Mouse (Mus musculus) testis, postnatal 14 days (tissue): ENCODE measurements at regions not wholly inside any gene's neighbourhood (a gene's known extent, or its start where the extent isn't known, plus 50 kb on each side); places are given as distances from the start of the nearest gene placed in this dataset.

ENCODE experiments used
- DNase-seq: peaks from one replicate; pipeline ENCODE4 v3.0.0; 2021; ENCODE audit warnings: low spot score

DNA sequence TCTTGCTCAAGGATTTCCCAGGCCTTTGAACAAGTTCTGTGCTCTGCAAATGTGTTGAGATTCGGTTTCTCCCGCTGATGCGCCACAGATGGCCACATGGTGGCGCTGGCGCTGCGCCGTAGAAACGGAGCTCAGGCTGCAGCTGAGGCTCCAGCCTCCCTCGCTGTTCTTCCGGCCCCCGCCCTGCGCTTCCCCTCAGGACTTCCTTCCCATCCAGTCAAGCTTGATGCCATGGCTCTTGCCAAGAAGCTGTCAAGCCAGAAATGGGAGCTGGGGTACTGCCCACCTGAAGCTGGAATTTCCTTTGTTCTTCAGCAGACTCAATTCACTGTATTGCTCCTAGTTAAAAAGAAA is 263.9 kb downstream of the Mpdz start:
- DNase-seq = peak; percentile 74

DNA sequence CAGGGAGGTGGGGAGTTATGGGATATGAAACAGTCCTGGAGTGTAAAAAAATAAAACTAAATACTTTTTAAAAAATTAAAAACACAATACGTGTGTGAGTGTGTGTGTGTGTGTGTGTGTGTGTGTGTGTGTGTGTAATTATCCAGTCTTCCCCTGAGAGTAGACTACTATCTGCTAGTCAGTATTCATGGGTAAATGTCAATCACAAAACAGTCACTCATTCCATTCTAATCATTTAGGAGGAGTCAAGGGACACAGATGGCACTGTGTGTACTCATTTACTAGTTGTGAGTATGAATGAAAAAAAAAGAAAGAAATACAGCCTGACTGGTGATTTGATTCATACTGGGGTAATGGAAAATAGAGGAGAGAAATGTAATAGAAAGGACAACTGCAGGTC is 226.5 kb downstream of the Mpdz start:
- DNase-seq = no peak

GRCm38 (mm10) chr4:81217979-81218378 is 224.6 kb downstream of the Mpdz start:
- DNase-seq = no peak

DNA sequence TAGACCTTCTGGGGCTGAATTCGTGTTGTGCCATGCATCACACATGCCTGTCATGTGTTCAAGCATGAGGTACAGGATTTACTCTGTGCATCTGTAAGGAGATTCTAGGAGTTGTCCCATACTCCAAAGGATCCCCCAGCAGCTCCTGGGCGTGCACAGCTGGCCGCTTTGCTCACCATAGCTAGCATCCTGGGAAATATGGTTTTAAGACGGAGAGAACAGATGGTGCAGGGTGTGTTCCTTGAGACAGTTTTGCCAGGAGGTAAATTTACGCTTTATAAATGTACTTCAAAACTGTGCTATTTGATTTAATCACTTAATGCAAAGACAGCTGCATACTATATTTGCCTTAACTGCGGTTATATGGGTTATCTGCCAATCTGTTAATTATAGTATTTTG is 220.6 kb downstream of the Mpdz start:
- DNase-seq = no peak

DNA sequence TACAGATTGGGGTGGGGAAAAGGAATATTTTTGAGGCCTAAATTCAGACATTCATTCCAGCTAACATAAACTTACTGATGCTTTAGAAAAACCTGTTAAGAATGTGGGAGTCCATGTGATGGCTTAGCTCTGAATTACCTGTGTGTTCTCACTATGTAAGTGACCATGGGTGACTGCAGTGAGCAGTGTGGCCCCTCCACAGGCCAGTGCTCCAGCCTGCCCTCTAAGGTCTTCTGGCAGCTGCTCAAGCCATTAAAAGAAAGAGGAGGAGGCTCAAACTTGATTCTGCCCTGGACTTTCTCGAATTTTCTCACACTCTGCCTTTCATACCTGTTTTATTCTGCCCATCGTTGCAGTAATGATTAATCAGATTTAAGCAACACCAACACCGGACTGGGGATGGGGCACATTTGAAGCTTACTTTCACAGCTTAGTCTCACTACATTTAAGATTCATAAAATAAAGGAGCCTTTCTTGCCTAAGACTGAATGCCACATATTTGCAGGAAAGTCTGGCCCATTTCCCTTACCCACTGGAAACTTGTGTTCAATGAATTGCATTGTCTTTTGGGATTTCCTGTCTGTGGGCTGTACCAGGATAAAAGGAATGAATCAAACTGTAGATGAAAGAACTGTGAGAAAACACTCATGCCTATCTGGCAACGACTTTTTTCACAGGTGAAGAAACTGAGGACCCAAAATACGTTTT is 220.0 kb downstream of the Mpdz start:
- DNase-seq = no peak
